Mouse (Mus musculus) c-Kit-positive CD71-positive TER-119-positive erythroid progenitor cells, embryonic 14.5 days (primary cell): ENCODE measurements around the gene Adora1.

Source experiments
- DNase-seq: peaks from one replicate; pipeline ENCODE4 v3.0.0-alpha.2; 2013; ENCODE audit warnings: low spot score

The Adora1 gene

DNA sequence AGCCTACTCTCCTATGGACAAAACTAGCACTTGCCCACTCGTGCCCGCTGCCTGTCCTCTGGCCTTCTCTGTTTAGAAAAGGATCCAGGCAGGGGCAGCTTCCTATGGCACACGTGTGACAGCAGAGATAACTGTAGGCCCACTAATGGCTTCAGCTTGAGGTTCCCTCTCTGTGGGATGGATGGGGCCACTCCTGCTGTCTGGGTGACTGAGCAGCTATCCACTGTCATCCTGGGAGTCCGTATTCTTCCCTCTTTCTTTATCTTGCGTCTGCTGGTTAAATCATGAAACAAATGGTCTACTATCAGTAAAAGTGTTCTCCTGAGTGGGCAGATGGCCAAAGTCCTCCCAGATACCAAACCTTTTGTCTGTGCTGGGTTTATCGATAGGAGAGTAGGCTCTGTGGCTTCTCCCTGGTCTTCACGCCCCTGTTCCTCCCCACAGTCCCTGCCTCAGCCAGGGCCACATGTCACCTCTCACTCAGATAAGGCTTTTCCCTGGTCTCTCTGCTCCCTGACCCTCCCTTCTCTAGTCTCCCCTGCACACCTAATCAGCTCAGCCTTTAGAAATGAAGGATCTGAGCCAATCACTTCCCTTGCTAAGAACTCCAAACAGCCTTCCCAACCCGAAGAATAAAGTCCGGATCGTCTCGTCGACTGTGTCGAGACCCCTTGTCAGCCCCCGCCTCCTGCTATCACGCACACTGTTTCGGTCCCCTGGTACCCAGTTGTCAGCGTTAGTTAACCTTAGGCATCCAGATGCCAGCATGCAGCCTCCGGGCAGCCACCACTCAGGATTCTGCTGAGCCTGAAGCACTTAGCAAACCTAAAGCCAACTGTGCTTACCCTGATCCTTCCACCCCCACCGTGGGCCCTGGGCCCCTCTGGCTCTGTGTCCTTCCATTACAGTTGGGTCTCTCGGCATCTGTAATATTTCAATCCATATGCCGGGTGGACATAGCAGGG, 82.3 kb downstream of the Adora1 start:
- DNase-seq = no peak

- peak; percentile 75 for DNase-seq
Measured at GRCm38 (mm10) chr1:134151655-134152412, 83.4 kb downstream of the Adora1 start.

DNA sequence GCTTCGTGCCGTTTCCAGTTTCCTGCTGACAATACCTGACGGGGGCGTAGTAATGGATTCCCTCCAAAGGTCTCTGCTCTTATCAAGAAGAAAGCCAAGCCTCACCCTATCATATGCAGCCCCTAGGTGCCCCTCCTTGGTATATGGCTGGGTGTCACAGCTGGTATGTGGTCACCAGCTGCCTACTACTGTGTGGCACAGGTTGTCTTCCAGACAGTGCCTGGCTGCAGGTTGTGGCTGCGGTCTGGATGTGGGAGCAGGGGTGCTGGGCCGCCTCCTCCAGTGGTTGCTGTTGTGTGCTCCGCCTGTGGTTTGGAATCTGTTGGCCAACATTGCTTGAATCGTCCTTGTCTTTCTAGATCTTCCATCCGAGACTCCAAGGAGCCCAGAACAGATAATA, 84.5 kb downstream of the Adora1 start:
- no peak for DNase-seq

GRCm38 (mm10) chr1:134150076-134150475, 85.2 kb downstream of the Adora1 start:
- DNase-seq = no peak
